Mouse (Mus musculus): ENCODE results near the gene Gm9936. TPM values are rescaled to one million over a fixed set of nuclear protein-coding genes. Genes with fewer than 3 reads are reported as not detected.

Gene Gm9936
- total RNA-seq, 2 experiments from 2014 or later = not detected

Other genes starting within 250 kb of the Gm9936 start
- gene Trpv4, start 200.3 kb downstream of the Gm9936 start, total RNA-seq (2015) = 0.15 and 0.25 TPM in 2 replicates
- gene Trpv4, start 200.3 kb downstream of the Gm9936 start, total RNA-seq (2017) = 0.17 TPM in 1 of 2 replicates, not detected in the other
- 94.3 and 101 TPM in 2 replicates for gene Gltp, start 167.7 kb downstream of the Gm9936 start, total RNA-seq (2015)
- 46.1 and 48.6 TPM in 2 replicates for gene Gltp, start 167.7 kb downstream of the Gm9936 start, total RNA-seq (2017)
- 4.9 and 5.4 TPM in 2 replicates for gene Tchp, start 150.9 kb downstream of the Gm9936 start, total RNA-seq (2015)
- 10.0 and 10.2 TPM in 2 replicates for gene Tchp, start 150.9 kb downstream of the Gm9936 start, total RNA-seq (2017)
- 264 and 290 TPM in 2 replicates for gene Ankrd13a, start 84.0 kb downstream of the Gm9936 start, total RNA-seq (2015)
- 298 and 323 TPM in 2 replicates for gene Ankrd13a, start 84.0 kb downstream of the Gm9936 start, total RNA-seq (2017)
- 84.7 and 88.9 TPM in 2 replicates for gene Git2, start 83.2 kb downstream of the Gm9936 start, total RNA-seq (2015)
- 73.6 and 81.1 TPM in 2 replicates for gene Git2, start 83.2 kb downstream of the Gm9936 start, total RNA-seq (2017)
- 61.6 and 65.6 TPM in 2 replicates for gene 1500011B03Rik, start 35.2 kb downstream of the Gm9936 start, total RNA-seq (2015)
- 35.0 and 36.2 TPM in 2 replicates for gene 1500011B03Rik, start 35.2 kb downstream of the Gm9936 start, total RNA-seq (2017)
- gene 4930519G04Rik, start 5.0 kb downstream of the Gm9936 start, total RNA-seq (2015) = 0.07 and 0.17 TPM in 2 replicates
- gene 4930519G04Rik, start 5.0 kb downstream of the Gm9936 start, total RNA-seq (2017) = 0.08 TPM in 1 of 2 replicates, not detected in the other
- gene Oasl2, start 38.3 kb upstream of the Gm9936 start, total RNA-seq (2015) = 2.9 and 10.3 TPM in 2 replicates
- gene Oasl2, start 38.3 kb upstream of the Gm9936 start, total RNA-seq (2017) = 2.5 and 5.6 TPM in 2 replicates
- 0.68 and 4.9 TPM in 2 replicates for gene Oasl1, start 64.6 kb upstream of the Gm9936 start, total RNA-seq (2015)
- gene Oasl1, start 64.6 kb upstream of the Gm9936 start, total RNA-seq (2017) = 1.1 and 1.4 TPM in 2 replicates
- gene 2210016L21Rik, start 83.5 kb upstream of the Gm9936 start, total RNA-seq (2015) = 7.0 and 13.3 TPM in 2 replicates
- gene 2210016L21Rik, start 83.5 kb upstream of the Gm9936 start, total RNA-seq (2017) = 12.7 and 13.6 TPM in 2 replicates
- not detected in 2 replicates for gene Hnf1a, start 112.4 kb upstream of the Gm9936 start, total RNA-seq (2015)
- gene Hnf1a, start 112.4 kb upstream of the Gm9936 start, total RNA-seq (2017) = not detected in 2 replicates
- 32.0 and 40.2 TPM in 2 replicates for gene Sppl3, start 152.5 kb upstream of the Gm9936 start, total RNA-seq (2015)
- 23.4 and 28.6 TPM in 2 replicates for gene Sppl3, start 152.5 kb upstream of the Gm9936 start, total RNA-seq (2017)
- gene Gm10401, start 239.6 kb upstream of the Gm9936 start, total RNA-seq (2015) = not detected in 2 replicates
- not detected in 2 replicates for gene Gm10401, start 239.6 kb upstream of the Gm9936 start, total RNA-seq (2017)

All from megakaryocyte progenitor cell, adult 5-6 weeks (primary cell).